Mouse (Mus musculus) retina, embryonic 14.5 days (tissue): ENCODE measurements around the gene Anapc4.

ENCODE experiments used
- DNase-seq: peaks from one replicate; pipeline ENCODE4 v3.0.0-alpha.2; 2015; ENCODE audit warnings: low spot score

The Anapc4 gene

GRCm38 (mm10) chr5:52833761-52834274, at the start of gene Anapc4:
Gene Anapc4, plus strand, starts transcription at chr5:52834012.
- DNase-seq: peak; percentile 100

- no peak for DNase-seq
Measured at GRCm38 (mm10) chr5:52786556-52787322, 47.1 kb upstream of the Anapc4 start.

GRCm38 (mm10) chr5:52793230-52793629, 40.6 kb upstream of the Anapc4 start:
- no peak for DNase-seq

DNA sequence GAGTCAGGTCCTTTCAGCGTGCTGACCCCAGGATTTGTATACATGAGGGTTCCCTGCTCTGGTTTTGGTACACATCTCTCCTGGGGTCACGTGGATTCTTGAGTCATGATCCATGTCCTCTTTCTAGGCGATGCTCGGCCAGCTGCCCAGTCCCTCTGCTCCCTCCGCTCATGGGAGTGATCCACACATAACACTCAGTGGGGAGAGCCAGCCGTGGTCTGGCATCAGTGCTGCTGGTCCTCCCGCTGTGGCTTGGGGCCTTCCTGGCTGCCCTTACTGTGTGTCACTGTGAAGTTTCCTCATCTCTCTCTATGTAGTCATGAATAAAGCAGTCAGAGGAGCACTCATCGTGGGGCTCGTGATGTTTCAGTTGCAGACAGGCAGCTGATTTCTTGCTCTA, 39.7 kb upstream of the Anapc4 start:
- no peak for DNase-seq

GRCm38 (mm10) chr5:52799274-52799985, 34.4 kb upstream of the Anapc4 start:
- DNase-seq: no peak

- no peak for DNase-seq
Measured at GRCm38 (mm10) chr5:52805801-52806200, 28.0 kb upstream of the Anapc4 start.

DNA sequence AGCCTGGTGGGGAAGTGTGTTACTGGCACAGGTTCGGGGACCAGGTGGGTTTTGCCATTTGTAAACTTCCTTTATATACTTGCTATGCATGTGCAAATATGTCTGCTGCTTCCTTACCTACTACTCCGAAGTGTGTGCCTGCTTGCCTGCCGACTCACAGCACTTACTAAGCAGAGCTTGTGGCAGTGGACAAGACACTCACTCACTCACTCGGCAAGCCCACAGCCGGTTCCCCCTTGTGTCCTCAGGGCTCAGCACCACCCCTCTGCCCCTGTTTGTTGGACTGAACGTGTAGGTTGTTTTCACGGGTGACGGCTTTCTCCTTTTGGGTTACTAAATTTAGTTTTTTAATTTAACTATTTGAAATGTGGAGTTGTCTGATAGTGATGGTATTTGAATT, 27.5 kb upstream of the Anapc4 start:
- DNase-seq: no peak

- DNase-seq: no peak
Measured at GRCm38 (mm10) chr5:52807030-52807429, 26.8 kb upstream of the Anapc4 start.

GRCm38 (mm10) chr5:52810446-52810845, 23.4 kb upstream of the Anapc4 start:
- no peak for DNase-seq

- no peak for DNase-seq
Measured at GRCm38 (mm10) chr5:52811056-52811455, 22.8 kb upstream of the Anapc4 start.

DNA sequence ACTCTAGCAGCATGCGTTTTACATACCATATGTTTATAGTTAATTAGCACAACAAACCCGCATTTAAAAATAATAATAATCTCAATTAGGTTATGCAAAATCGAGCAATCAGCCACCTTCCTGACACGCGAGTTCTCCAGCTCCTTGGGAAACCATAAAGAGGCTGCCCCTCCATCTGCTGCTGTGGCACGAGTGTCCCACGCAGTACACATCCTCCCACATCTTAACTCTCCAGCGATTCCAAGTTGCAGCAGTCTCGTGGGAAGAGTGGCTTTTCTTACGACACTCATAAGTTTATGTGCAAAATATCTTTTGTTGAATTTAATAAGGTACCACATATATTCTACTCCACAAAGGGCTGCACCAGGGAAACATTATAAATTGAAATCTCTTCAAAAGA, 21.4 kb upstream of the Anapc4 start:
- no peak for DNase-seq

DNA sequence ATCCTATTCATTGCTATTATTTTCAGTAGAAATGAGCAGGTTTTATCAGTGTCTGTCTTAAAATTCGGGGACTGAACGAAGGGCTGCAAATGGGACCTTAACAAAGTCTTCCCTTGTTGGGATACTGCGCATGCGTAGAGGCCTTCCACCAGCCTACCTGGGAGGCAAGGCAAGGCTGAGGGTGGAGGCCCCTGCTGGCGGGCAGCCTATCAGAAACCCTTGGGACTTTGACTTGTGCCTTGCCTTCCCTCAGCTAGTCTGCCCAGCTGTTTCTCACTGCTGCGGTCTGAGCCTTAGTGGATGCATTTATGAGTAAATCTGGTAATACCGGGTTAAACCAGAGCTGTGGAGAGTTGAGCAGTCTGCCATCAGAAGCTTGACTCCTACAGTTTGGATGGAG, 20.5 kb upstream of the Anapc4 start:
- no peak for DNase-seq

GRCm38 (mm10) chr5:52818676-52819075, 15.1 kb upstream of the Anapc4 start:
- DNase-seq: no peak

GRCm38 (mm10) chr5:52821691-52822090, 12.1 kb upstream of the Anapc4 start:
- DNase-seq: peak; percentile 75

DNA sequence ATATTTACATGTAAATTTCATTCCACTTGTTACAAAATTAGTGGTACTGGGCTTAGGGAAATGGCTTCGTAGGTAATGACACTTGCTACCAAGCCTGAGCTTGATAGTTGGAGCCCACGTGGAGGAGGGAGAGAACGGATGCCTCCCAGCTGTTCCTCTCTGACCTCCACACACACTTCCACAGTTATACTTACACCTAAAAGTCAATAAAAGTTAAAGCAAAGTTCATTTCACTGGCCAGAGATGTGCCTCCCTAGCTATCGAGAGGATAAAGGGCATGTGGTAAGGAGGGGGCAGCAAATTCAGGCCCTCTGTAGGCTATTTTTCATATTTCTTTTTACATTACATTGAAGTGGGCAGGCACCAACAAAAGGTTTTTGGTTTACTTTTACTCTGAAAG, 5.9 kb upstream of the Anapc4 start:
- no peak for DNase-seq

GRCm38 (mm10) chr5:52833005-52833404, 807 bp upstream of the Anapc4 start:
- no peak for DNase-seq

GRCm38 (mm10) chr5:52834386-52834785, 574 bp downstream of the Anapc4 start:
- DNase-seq: no peak

DNA sequence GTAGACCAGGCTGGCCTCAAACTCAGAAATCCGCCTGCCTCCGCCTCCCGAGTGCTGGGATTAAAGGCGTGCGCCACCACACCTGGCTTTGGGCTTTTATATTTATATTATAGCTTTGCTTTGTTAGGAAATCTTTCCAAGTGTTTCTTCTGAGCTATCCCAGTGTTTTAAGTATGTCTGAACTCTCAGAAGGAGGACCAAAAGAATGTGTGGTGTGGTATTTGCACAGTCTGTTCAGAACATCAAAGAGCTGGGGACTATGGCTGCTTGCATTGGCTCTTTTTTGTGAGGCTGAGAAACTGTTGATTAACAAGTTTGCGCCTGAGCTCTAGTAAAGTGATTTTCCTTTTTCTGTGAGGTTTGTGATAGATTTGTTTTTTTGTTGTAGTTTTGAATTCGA, 10.5 kb downstream of the Anapc4 start:
- DNase-seq: no peak

DNA sequence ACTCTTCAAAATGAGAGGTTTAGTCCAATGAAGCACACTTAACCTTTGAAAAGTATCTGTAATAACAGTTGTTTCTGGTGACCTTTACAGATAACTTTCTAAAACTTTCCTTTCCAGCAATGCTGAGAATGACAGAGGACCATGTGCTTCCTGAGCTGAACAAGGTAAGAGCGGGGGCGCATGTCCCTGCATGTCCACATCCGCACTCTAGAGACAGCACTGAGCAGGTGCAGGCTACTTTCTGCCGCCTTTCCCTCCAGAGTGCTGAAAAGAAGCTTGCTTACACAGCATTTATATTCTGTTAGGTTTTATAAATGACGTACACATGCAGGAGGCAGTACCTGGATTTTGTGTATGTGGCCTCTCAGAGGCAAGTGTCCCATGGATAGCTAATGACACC, 21.9 kb downstream of the Anapc4 start:
- no peak for DNase-seq

DNA sequence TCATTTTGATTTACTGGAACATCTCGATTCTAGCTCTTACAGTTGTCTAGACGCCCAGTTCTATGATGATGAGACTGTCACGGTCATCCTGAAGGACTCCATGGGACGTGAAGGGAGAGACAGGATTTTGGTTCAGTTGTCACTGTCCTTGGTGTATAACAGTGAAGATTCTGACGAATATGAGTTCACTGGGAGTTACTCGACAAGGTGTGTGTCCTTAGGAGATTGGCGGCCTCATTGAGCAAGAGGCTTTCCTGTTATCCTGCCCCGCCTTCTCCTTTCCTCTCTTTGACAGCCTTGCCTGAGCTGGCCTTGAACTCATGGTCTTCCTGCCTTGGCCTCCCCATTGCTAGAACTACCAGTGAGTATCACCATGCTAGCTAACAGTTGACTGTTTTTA, 30.6 kb downstream of the Anapc4 start:
- no peak for DNase-seq

DNA sequence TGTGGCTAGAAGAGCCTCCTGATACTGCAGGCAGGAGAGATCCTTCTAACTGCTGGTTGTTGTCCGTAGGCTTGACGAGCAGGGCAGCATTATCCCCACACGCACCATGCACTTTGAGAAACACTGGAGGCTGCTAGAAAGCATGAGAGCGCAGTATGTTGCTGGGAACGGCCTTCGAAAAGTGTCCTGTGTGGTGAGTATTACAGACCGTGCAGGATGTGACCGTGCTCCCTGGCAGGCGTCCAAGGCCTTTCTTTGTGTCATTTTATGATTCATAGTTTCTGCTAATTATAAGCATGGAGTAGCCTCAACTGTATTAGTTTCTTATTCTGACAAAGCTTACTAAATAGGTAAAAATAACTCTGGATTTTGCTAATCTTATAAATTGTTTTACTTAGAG, 32.0 kb downstream of the Anapc4 start:
- DNase-seq: no peak

DNA sequence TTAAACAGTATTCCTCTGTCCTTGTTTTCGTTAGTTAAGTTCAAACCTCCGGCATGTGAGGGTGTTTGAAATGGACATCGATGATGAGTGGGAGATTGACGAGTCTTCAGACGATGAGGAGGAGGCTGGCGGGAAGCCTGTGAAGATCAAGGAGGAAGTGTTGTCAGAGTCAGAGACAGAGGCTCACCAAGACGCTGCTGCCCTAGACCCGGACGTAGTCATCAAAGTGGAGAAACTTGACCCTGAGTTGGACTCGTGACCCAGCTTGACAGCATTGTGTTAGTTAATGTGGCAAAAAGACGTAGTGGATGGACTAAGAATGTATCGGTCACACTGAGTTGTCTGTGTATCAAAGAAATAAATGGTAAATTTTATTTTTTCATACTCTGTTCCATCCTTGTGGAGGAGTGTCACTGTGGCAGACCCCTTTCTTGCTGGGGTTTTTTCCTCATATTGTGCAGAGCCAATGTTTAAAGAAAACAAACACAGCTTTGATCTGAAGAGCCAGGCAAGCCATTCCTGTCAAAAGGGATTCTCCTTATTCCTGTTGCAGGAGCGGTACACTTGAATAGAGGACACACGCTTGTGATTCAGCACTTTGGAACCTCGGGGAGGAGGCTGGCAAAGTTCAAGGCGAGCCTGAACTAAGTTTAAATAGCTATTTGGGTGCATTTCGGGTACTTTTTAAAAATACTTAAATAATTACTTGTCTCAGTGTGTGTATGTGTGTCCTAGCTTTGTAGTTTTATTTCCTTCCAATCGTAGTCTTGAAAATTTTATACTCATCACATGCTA, 32.7 kb downstream of the Anapc4 start:
- DNase-seq: no peak
